Mouse (Mus musculus): ENCODE data around the gene 3100002H09Rik. TPM values are rescaled to one million over a fixed set of nuclear protein-coding genes. Genes with fewer than 3 reads are reported as not detected.

The 3100002H09Rik gene
- total RNA-seq (2021) = under 1 TPM in 1 of 2 experiments, not detected in 1; 0.70 TPM
- long read RNA-seq, experiment 1 = 0 reads
- long read RNA-seq, experiment 2 = 0 reads

GRCm38 (mm10) chr4:124610703-124611102 is at the start of gene 3100002H09Rik:
TSS of gene 3100002H09Rik (minus strand) at chr4:124610803.
- intact Hi-C loops (cut with DNase I) = no loop called here
- H3K4me3 ChIP-seq = no peak within 1 kb of the TSS
- no peak within 1 kb of the TSS for H3K27ac ChIP-seq
- TF ChIP-seq CTCF (IDR thresholded peaks at IDR 0.05) = no peak
- DNase-seq (ENCODE audit: extremely low spot score in 1 of 2, low spot score in 2 of 2) = no peak

- intact Hi-C loops (cut with DNase I) = loop anchor here (5.0 kb wide), 6 partner anchors 62 to 712 kb away; no protein-coding TSS in a partner anchor
- no peak for TF ChIP-seq CTCF (IDR thresholded peaks at IDR 0.05)
- Histone ChIP-seq H3K27ac (no peak overlapping the region), H3K4me3 (peak overlapping the region; percentile 55)
- DNase-seq (ENCODE audit: extremely low spot score in 1 of 2, low spot score in 2 of 2) = no peak
Measured at GRCm38 (mm10) chr4:124659251-124660217, 48.9 kb upstream of the 3100002H09Rik start.

- no peak for DNase-seq (ENCODE audit: extremely low spot score in 1 of 2, low spot score in 2 of 2)
- Histone ChIP-seq H3K4me3 (peak overlapping the region; percentile 55), H3K27ac (peak overlapping the region; percentile 11; the same call in 1 of the 2 replicates)
- TF ChIP-seq CTCF (IDR thresholded peaks at IDR 0.05) = no peak
- intact Hi-C loops (cut with DNase I) = loop anchor here (5.0 kb wide), 4 partner anchors 61 to 431 kb away; no protein-coding TSS in a partner anchor
Measured at GRCm38 (mm10) chr4:124658412-124658851, 47.8 kb upstream of the 3100002H09Rik start.

- peak; percentile 33 to 40 for DNase-seq (ENCODE audit: extremely low spot score in 1 of 2, low spot score in 2 of 2)
- TF ChIP-seq CTCF (IDR thresholded peaks at IDR 0.05) = no peak
- Histone ChIP-seq H3K27ac (no peak overlapping the region; the same call in 1 of the 2 replicates), H3K4me3 (peak overlapping the region; percentile 55)
- intact Hi-C loops (cut with DNase I) = loop anchor here (2.0 to 5.0 kb wide), 5 partner anchors 60 to 515 kb away; no protein-coding TSS in a partner anchor
Measured at GRCm38 (mm10) chr4:124657781-124658180, 47.2 kb upstream of the 3100002H09Rik start.

- TF ChIP-seq CTCF (IDR thresholded peaks at IDR 0.05) = no peak
- intact Hi-C loops (cut with DNase I) = loop anchor here (2.0 to 5.0 kb wide), 5 partner anchors 60 to 514 kb away; no protein-coding TSS in a partner anchor
- Histone ChIP-seq H3K4me3 (peak overlapping the region; percentile 69), H3K27ac (peak overlapping the region; percentile 41)
- peak; percentile 86 to 88 for DNase-seq (ENCODE audit: extremely low spot score in 1 of 2, low spot score in 2 of 2)
Measured at GRCm38 (mm10) chr4:124656854-124657650, 46.4 kb upstream of the 3100002H09Rik start.

GRCm38 (mm10) chr4:124656518-124656853 is 45.9 kb upstream of the 3100002H09Rik start, which contains the start of gene Pou3f1:
TSS of gene Pou3f1 (plus strand) at chr4:124656807.
- Histone ChIP-seq H3K4me3 (peak within 1 kb of the TSS; percentile 69), H3K27ac (peak within 1 kb of the TSS; percentile 41)
- peak in 1 of 2 experiments; percentile 26 for DNase-seq (ENCODE audit: extremely low spot score in 1 of 2, low spot score in 2 of 2)
- intact Hi-C loops (cut with DNase I) = loop anchor here (2.0 to 5.0 kb wide), 5 partner anchors 59 to 514 kb away; no protein-coding TSS in a partner anchor
- no peak; the same call in none of the 2 replicates for TF ChIP-seq CTCF (IDR thresholded peaks at IDR 0.05)

- TF ChIP-seq CTCF (IDR thresholded peaks at IDR 0.05) = no peak
- Histone ChIP-seq H3K27ac (no peak overlapping the region), H3K4me3 (no peak overlapping the region)
- intact Hi-C loops (cut with DNase I) = no loop called here
- no peak for DNase-seq (ENCODE audit: extremely low spot score in 1 of 2, low spot score in 2 of 2)
Measured at GRCm38 (mm10) chr4:124652886-124653285, 42.3 kb upstream of the 3100002H09Rik start.

GRCm38 (mm10) chr4:124647909-124648308 is 37.3 kb upstream of the 3100002H09Rik start:
- intact Hi-C loops (cut with DNase I) = loop anchor here (5.0 kb wide), 1 partner anchor 246 kb away; no protein-coding TSS in a partner anchor
- no peak overlapping the region for H3K4me3 ChIP-seq
- H3K27ac ChIP-seq = no peak overlapping the region
- no peak for TF ChIP-seq CTCF (IDR thresholded peaks at IDR 0.05)
- no peak for DNase-seq (ENCODE audit: extremely low spot score in 1 of 2, low spot score in 2 of 2)

GRCm38 (mm10) chr4:124646591-124646990 is 36.0 kb upstream of the 3100002H09Rik start:
- TF ChIP-seq CTCF (IDR thresholded peaks at IDR 0.05) = no peak

GRCm38 (mm10) chr4:124644974-124645433 is 34.4 kb upstream of the 3100002H09Rik start:
- no peak for DNase-seq (ENCODE audit: extremely low spot score in 1 of 2, low spot score in 2 of 2)
- intact Hi-C loops (cut with DNase I) = loop anchor here (5.0 kb wide), 1 partner anchor 243 kb away; no protein-coding TSS in a partner anchor
- H3K27ac ChIP-seq = no peak overlapping the region
- TF ChIP-seq CTCF (IDR thresholded peaks at IDR 0.05) = peak; percentile 15
- H3K4me3 ChIP-seq = no peak overlapping the region

More at GRCm38 (mm10) chr4:124646591-124646990, 36.0 kb upstream of the 3100002H09Rik start:
- no peak overlapping the region for H3K4me3 ChIP-seq
- no peak for DNase-seq (ENCODE audit: extremely low spot score in 1 of 2, low spot score in 2 of 2)
- H3K27ac ChIP-seq = no peak overlapping the region
- intact Hi-C loops (cut with DNase I) = loop anchor here (5.0 kb wide), 1 partner anchor 244 kb away; no protein-coding TSS in a partner anchor

- no peak overlapping the region for H3K4me3 ChIP-seq
- DNase-seq (ENCODE audit: extremely low spot score in 1 of 2, low spot score in 2 of 2) = no peak
- intact Hi-C loops (cut with DNase I) = no loop called here
- H3K27ac ChIP-seq = no peak overlapping the region
- no peak for TF ChIP-seq CTCF (IDR thresholded peaks at IDR 0.05)
Measured at GRCm38 (mm10) chr4:124643859-124644258, 33.3 kb upstream of the 3100002H09Rik start.
